12 mouse cellular contexts compared by ENCODE assay signal in genomic region chr5:100861811-100862210, GRCm38 (mm10). TPM values are rescaled to one million over a fixed set of nuclear protein-coding genes. Genes with fewer than 3 reads are reported as not detected.
DNase-seq lines count a peak whose midpoint lies in the region; ATAC-seq lines count a peak whose summit lies in the region.
"Had no signal": no experiment of that assay in that cellular context is flagged by ENCODE, and none has a peak within 500 bp of the region (broad histone marks: within the 10 kb centered on the region; RNA-seq: fewer than 3 reads in every experiment).

No protein-coding gene starts in this region.

- intact Hi-C loops in heart, postnatal 36 days (cut with DNase I) = no loop called here
- intact Hi-C loops in heart, postnatal 10 days (cut with DNase I) = loop anchor here (2.0 kb wide), 1 partner anchor 15 kb away; no protein-coding TSS in a partner anchor
- intact Hi-C loops in gastrocnemius, postnatal 14 days (cut with DNase I; ENCODE audit: low total_unique reads) = no loop called here

- H3K9ac ChIP-seq in heart, embryonic 12.5 days = no peak overlapping the region
- H3K9ac ChIP-seq: lung, embryonic 15.5 days had no signal

- ATAC-seq in heart, embryonic 12.5 days (ENCODE audit: insufficient number of reproducible peaks, low FRiP score) = peak; percentile 50; the same call in 1 of the 2 replicates

- H3K4me3 ChIP-seq in heart, embryonic 12.5 days = no peak overlapping the region
- H3K4me3 ChIP-seq: erythroblast, embryonic 14.5 days; lung, embryonic 15.5 days had no signal

- peaks cover 30% of the 10 kb centered on the region for H3K4me1 ChIP-seq in heart, embryonic 12.5 days (replicated peaks)
- H3K4me1 ChIP-seq: lung, embryonic 15.5 days had no signal

- no peak for DNase-seq in heart, postnatal 36 days
- DNase-seq in urinary bladder, postnatal 14 days (ENCODE audit: low spot score) = peak; percentile 14
- DNase-seq in urinary bladder, adult 18-20 months (ENCODE audit: low spot score in 2 of 2) = no peak
- peak; percentile 10 to 43 for DNase-seq in heart, postnatal 10 days
- DNase-seq in layer of hippocampus, postnatal 36 days = no peak
- no peak for DNase-seq in gastrocnemius, postnatal 14 days
- DNase-seq in spleen, postnatal 14 days (ENCODE audit: low spot score in 2 of 2) = no peak
- DNase-seq: spleen, adult 18-20 months; thymus, adult 2 months had no signal

- WGBS in heart, embryonic 12.5 days = 66% methylated on average over 7 of the region's 7 CpGs

- no peaks in the 10 kb centered on the region for H3K27me3 ChIP-seq in heart, embryonic 12.5 days (replicated peaks)
- H3K27me3 ChIP-seq: lung, embryonic 15.5 days had no signal

- no peaks in the 10 kb centered on the region for H3K9me3 ChIP-seq in heart, embryonic 12.5 days (replicated peaks)
- H3K9me3 ChIP-seq: lung, embryonic 15.5 days had no signal

- H3K36me3 ChIP-seq in heart, embryonic 12.5 days = 0 out of 2 replicates have a peak, but pooled peaks cover 2% of the 10 kb centered on the region
- H3K36me3 ChIP-seq: lung, embryonic 15.5 days had no signal

- peak overlapping the region; percentile 8; the same call in 1 of the 2 replicates for H3K27ac ChIP-seq in heart, embryonic 12.5 days (ENCODE audit: poor library complexity, severe bottlenecking)
- H3K27ac ChIP-seq: lung, embryonic 15.5 days had no signal

- 0 out of 2 replicates have a peak overlapping the region, but pooled peaks have one; percentile 38 for H3K4me2 ChIP-seq in heart, embryonic 12.5 days
- H3K4me2 ChIP-seq: lung, embryonic 15.5 days had no signal

RNA-seq across cellular contexts. Expression of gene Gpat3, which starts 16.3 kb away (rescaled TPM):
- polyA plus RNA-seq in heart, embryonic 12.5 days (2016; fragmentation: Nextera tagmentation; extraction: Ambion mirVana) = 11.8 and 12.1 TPM in 2 replicates
- total RNA-seq in heart, postnatal 36 days (2021) = 10 to 100 TPM; 21.6 to 27.8 TPM
- 10 to 100 TPM; 28.3 to 43.5 TPM for total RNA-seq in heart, postnatal 10 days (2021)
- total RNA-seq in layer of hippocampus, postnatal 36 days (2021) = 1 to 10 TPM; 1.6 to 2.2 TPM
- total RNA-seq in gastrocnemius, postnatal 14 days (2021) = 1 to 10 TPM; 3.9 to 4.6 TPM
- polyA plus RNA-seq: erythroblast, embryonic 14.5 days had no signal

RNA-seq across cellular contexts. Expression of gene Abraxas1, which starts 41.0 kb away (rescaled TPM):
- polyA plus RNA-seq in heart, embryonic 12.5 days (2016; fragmentation: Nextera tagmentation; extraction: Ambion mirVana) = 33.9 and 34.2 TPM in 2 replicates
- 10 to 100 TPM; 11.0 to 13.2 TPM for total RNA-seq in heart, postnatal 36 days (2021)
- total RNA-seq in heart, postnatal 10 days (2021) = 10 to 100 TPM; 12.8 to 17.4 TPM
- total RNA-seq in layer of hippocampus, postnatal 36 days (2021) = 1 to 10 TPM; 6.0 to 7.1 TPM
- 1 to 10 TPM; 5.3 to 5.7 TPM for total RNA-seq in gastrocnemius, postnatal 14 days (2021)

Comparison
In these comparisons a context has a peak if more than half of its experiments do, and no peak if none do; other contexts are left out.
1. DNase-seq: peak in urinary bladder, postnatal 14 days (single experiment) and heart, postnatal 10 days (2 of 2); none in heart, postnatal 36 days (0 of 2), urinary bladder, adult 18-20 months (0 of 2), layer of hippocampus, postnatal 36 days (0 of 2), gastrocnemius, postnatal 14 days (single experiment) and spleen, postnatal 14 days (0 of 2).
2. RNA of gene Gpat3, which starts 16.3 kb away (total RNA-seq): 28.3 to 43.5 TPM in heart, postnatal 10 days and 21.6 to 27.8 TPM in heart, postnatal 36 days; 3.9 to 4.6 TPM in gastrocnemius, postnatal 14 days and 1.6 to 2.2 TPM in layer of hippocampus, postnatal 36 days; every median in the first group is over 4 times any median in the second.